Mouse (Mus musculus) heart, adult 2 months (tissue): Measurements from ENCODE around the gene Fdps.

ENCODE experiments used
- CTCF ChIP-seq: fragments of 200-600 bp; IDR thresholded peaks from 2 replicates; pipeline ENCODE4 v1.8.1; 2022; ENCODE audit warnings: antibody characterized with exemption, mild to moderate bottlenecking, moderate library complexity
- EP300 ChIP-seq: fragments of 200-500 bp; IDR thresholded peaks from 2 replicates; pipeline ENCODE4 v1.6.1; 2011; ENCODE audit warnings: low read depth, low read length, control low read depth; ENCODE audit not compliant: insufficient read depth
- POLR2A ChIP-seq: fragments of 200-500 bp; IDR thresholded peaks from 2 replicates; pipeline ENCODE4 v1.6.1; 2011; ENCODE audit warnings: mild to moderate bottlenecking, low read depth, low read length, control low read depth; ENCODE audit not compliant: insufficient read depth

DNA sequence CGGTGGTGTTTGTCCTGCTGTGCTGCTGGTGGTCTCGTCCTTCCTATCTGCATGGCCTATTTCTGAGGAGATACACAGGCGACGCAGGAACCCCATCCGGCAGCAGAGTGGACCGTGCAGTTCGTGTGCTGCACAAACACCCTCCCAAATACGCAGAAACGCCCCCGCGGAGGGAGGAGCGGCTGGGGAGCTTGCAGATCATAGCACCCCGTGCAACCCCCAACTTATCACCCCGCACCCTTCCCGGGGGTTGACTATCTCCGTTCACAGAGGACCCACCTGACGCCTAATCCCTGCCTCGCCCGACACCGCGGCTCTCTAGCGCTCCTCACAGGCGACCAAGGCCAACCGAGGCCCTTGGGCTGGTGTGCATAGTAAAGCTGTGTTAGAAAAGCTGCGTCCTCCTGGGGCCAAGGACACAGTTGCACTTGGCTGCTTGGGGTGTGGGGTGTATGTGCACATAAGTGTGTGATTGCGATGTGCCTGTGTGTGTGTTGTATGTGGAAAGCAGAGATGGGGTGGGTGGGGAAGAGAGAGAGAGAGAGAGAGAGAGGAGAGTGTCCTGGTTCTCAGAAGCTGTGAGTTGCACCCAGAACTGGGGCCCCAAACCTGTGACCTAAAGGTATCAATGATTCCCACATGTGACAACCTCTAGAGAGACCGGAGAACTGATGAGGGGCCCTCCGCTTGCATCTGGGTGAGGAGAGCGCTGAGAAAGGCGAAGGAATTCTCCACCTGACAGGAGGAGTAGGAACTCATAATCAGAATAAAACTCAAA, 30.7 kb upstream of the Fdps start:
- TF ChIP-seq CTCF (peak; percentile 48), EP300 (no peak), POLR2A (no peak)
